Mouse (Mus musculus): ENCODE data around the gene Kdm4c. TPM values are rescaled to one million over a fixed set of nuclear protein-coding genes. Genes with fewer than 3 reads are reported as not detected.

Kdm4c gene
- 40.9 TPM for polyA plus RNA-seq (2017; shearing (Covaris generic))

GRCm38 (mm10) chr4:74242176-74242575, at the start of gene Kdm4c:
Kdm4c (plus strand) TSS chr4:74242497.

Other genes with a start within 250 kb of the Kdm4c start
- not detected for gene Frmd3, start 229.1 kb upstream of the Kdm4c start, polyA plus RNA-seq (2017; shearing (Covaris generic))